Mouse (Mus musculus): ENCODE measurements at regions not wholly inside any gene's neighbourhood (a gene's known extent, or its start where the extent isn't known, plus 50 kb on each side); places are given as distances from the start of the nearest gene placed in this dataset.

DNA sequence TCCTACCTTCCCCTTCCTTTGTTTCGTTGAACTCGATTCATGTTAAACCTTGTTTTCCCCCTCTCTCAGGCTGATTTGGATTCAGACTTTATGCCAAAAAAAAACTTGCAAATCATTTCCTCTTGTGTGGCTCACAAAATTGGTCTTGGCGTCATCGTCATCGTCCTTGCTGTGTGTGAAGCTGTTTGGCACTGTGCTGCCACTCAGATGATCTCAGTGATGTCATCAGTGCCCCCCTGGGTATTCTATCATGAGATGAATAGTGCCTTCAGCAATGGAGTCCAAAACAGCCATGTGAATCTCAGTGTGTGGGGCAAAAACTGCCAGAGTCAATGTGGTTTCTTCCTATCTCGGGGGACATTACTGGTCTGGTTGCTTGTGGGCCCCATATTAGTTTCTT is 254.3 kb upstream of the Gadl1 start:
- H3K27me3 ChIP-seq (replicated peaks; ENCODE audit: control insufficient read depth, insufficient read depth, low read length), result no peaks in the 10 kb centered on the region
- H3K4me1 ChIP-seq (replicated peaks; ENCODE audit: control insufficient read depth, insufficient read depth, low read length), result no peaks in the 10 kb centered on the region; the same call in 1 of the 2 replicates
- no peak overlapping the region for H3K27ac ChIP-seq (ENCODE audit: low read depth)
- no peak for ATAC-seq (replicated peaks; ENCODE audit: low FRiP score, low TSS enrichment, low read depth)
- H3K4me2 ChIP-seq (ENCODE audit: low read length), result no peak overlapping the region
- no peaks in the 10 kb centered on the region for H3K36me3 ChIP-seq (ENCODE audit: control insufficient read depth, insufficient read depth, low read length)
- H3K9ac ChIP-seq (ENCODE audit: low read length), result no peak overlapping the region
- WGBS, result 91% methylated on average over 6 of the region's 6 CpGs
- no peaks in the 10 kb centered on the region for H3K9me3 ChIP-seq (ENCODE audit: control insufficient read depth, low read length)
- no peak overlapping the region for H3K4me3 ChIP-seq (ENCODE audit: low read depth, low read length)
- no peak for DNase-seq (ENCODE audit: low spot score)

DNA sequence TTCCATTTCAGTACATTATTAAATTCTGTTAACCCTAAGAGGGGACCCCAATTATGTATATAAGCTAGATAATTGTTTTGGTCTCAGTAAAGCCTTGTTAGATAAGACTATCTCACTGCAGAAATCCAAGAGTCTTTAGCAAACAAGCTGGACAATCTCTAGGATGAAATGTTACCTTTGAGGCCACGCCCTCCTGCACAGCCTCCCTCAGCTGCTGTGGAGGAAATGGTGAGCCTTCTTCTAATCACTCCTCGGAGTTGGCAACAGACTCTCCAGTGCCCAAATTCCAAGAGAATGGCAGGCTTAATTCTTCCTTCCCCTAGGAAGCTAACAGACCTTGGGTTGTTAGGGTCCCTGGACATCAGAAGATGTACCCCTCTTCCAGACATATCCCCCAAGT is 252.7 kb upstream of the Gadl1 start:
- Histone ChIP-seq H3K4me1 (replicated peaks; ENCODE audit: control insufficient read depth, insufficient read depth, low read length) (no peaks in the 10 kb centered on the region; the same call in none of the 2 replicates), H3K27me3 (replicated peaks; ENCODE audit: control insufficient read depth, insufficient read depth, low read length) (no peaks in the 10 kb centered on the region), H3K27ac (ENCODE audit: low read depth) (no peak overlapping the region), H3K9me3 (ENCODE audit: control insufficient read depth, low read length) (no peaks in the 10 kb centered on the region), H3K9ac (ENCODE audit: low read length) (no peak overlapping the region), H3K4me3 (ENCODE audit: low read depth, low read length) (no peak overlapping the region), H3K4me2 (ENCODE audit: low read length) (no peak overlapping the region), H3K36me3 (ENCODE audit: control insufficient read depth, insufficient read depth, low read length) (no peaks in the 10 kb centered on the region)
- 42% methylated on average over 2 of the region's 2 CpGs for whole genome bisulfite sequencing
- ATAC-seq (replicated peaks; ENCODE audit: low FRiP score, low TSS enrichment, low read depth) (no peak; the same call in 1 of the 2 replicates), DNase-seq (ENCODE audit: low spot score) (no peak)

DNA sequence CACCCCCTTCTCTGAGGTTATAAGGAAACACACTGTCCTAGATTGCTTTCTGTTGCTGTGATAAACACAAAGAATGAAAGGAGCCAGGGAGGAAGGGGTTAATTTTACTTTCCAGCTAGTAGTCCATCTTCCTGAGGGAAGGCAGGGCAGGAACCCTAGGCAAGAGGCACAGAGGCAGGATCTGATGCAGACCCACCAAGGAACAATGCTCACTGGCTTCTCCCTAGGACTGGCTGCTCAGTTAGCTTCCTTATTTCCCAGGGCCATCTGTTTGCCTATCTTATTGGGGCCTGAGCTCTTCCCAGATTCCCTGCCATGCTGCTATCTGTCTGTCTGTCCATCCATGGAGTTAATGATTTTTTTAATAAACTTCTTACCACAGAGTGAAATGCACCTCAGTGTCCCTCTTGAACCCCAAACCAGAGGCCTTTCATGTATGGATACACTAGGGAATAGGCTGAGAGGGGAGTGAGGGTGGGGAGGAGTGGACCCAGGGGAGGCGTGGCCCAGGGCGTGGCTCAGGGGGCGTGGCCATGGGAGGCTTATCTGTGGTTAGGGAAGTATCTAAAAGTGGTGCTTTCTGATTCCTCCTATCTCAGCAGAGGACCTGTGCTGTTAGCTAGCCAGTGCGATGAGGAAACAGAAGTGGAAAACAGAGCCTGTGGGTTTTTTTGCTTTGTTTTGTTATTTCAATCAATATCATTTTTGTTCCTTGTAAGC is 252.1 kb upstream of the Gadl1 start:
- Histone ChIP-seq H3K27ac (ENCODE audit: low read depth) (no peak overlapping the region), H3K36me3 (ENCODE audit: control insufficient read depth, insufficient read depth, low read length) (no peaks in the 10 kb centered on the region), H3K4me3 (ENCODE audit: low read depth, low read length) (no peak overlapping the region), H3K4me1 (replicated peaks; ENCODE audit: control insufficient read depth, insufficient read depth, low read length) (no peaks in the 10 kb centered on the region; the same call in none of the 2 replicates), H3K27me3 (replicated peaks; ENCODE audit: control insufficient read depth, insufficient read depth, low read length) (no peaks in the 10 kb centered on the region), H3K9me3 (ENCODE audit: control insufficient read depth, low read length) (no peaks in the 10 kb centered on the region), H3K9ac (ENCODE audit: low read length) (no peak overlapping the region), H3K4me2 (ENCODE audit: low read length) (no peak overlapping the region)
- ATAC-seq (replicated peaks; ENCODE audit: low FRiP score, low TSS enrichment, low read depth) (no peak; the same call in 1 of the 2 replicates), DNase-seq (ENCODE audit: low spot score) (no peak)
- 49% methylated on average over 4 of the region's 4 CpGs for WGBS

DNA sequence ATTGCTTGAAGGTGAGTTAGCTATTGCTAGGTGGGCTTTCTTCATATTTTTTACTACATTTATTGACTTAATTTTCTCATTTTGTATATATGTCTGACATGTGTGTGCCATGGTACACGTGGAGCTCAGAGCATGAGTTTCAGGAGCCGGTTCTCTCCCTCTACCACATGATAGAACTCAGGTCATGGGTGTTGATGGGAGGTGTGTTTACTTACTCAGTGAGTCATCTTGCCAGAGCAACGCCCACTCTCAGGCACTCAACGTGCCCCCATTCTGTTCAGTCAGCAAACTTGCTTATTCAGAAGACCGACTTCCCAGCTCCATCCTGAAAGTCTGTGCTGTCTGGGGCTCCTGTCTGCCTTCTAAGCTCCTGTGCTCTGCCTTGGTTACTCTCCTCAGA is 250.8 kb upstream of the Gadl1 start:
- H3K4me1 ChIP-seq (replicated peaks; ENCODE audit: control insufficient read depth, insufficient read depth, low read length), result no peaks in the 10 kb centered on the region; the same call in none of the 2 replicates
- no peak overlapping the region for H3K9ac ChIP-seq (ENCODE audit: low read length)
- no peaks in the 10 kb centered on the region for H3K9me3 ChIP-seq (ENCODE audit: control insufficient read depth, low read length)
- ATAC-seq (replicated peaks; ENCODE audit: low FRiP score, low TSS enrichment, low read depth) (no peak), DNase-seq (ENCODE audit: low spot score) (no peak)
- H3K36me3 ChIP-seq (ENCODE audit: control insufficient read depth, insufficient read depth, low read length), result no peaks in the 10 kb centered on the region
- 80% methylated on average over 5 of the region's 5 CpGs for WGBS
- no peak overlapping the region for H3K27ac ChIP-seq (ENCODE audit: low read depth)
- no peak overlapping the region for H3K4me2 ChIP-seq (ENCODE audit: low read length)
- no peaks in the 10 kb centered on the region for H3K27me3 ChIP-seq (replicated peaks; ENCODE audit: control insufficient read depth, insufficient read depth, low read length)
- no peak overlapping the region for H3K4me3 ChIP-seq (ENCODE audit: low read depth, low read length)

DNA sequence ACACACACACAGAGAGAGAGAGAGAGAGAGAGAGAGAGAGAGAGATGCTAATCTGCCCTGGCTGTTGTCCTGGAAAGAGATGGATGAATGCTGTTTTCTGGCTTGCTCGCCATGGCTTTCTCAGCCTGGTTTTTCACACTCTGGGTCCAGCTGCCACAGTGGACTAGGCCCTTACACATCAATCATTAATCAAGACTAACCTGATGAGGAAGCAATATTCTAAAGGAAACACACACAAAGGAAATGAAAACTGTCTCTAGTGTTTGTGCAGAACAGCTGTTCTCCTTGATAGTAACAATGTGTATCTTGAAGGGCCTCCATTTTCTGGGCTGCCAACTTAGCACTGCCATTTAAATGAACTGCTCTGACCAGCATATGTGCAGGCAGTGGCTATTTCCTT is 248.9 kb upstream of the Gadl1 start:
- 37% methylated on average over 1 of the region's 1 CpGs for WGBS
- Histone ChIP-seq H3K4me3 (ENCODE audit: low read depth, low read length) (no peak overlapping the region), H3K27ac (ENCODE audit: low read depth) (peak overlapping the region; percentile 22), H3K9ac (ENCODE audit: low read length) (no peak overlapping the region), H3K9me3 (ENCODE audit: control insufficient read depth, low read length) (no peaks in the 10 kb centered on the region), H3K36me3 (ENCODE audit: control insufficient read depth, insufficient read depth, low read length) (no peaks in the 10 kb centered on the region), H3K4me2 (ENCODE audit: low read length) (no peak overlapping the region), H3K4me1 (replicated peaks; ENCODE audit: control insufficient read depth, insufficient read depth, low read length) (peaks cover 3% of the 10 kb centered on the region), H3K27me3 (replicated peaks; ENCODE audit: control insufficient read depth, insufficient read depth, low read length) (no peaks in the 10 kb centered on the region)
- ATAC-seq (replicated peaks; ENCODE audit: low FRiP score, low TSS enrichment, low read depth) (no peak), DNase-seq (ENCODE audit: low spot score) (no peak)

GRCm38 (mm10) chr9:115661834-115662425 is 247.3 kb upstream of the Gadl1 start:
- 80% methylated on average over 5 of the region's 5 CpGs for WGBS
- Histone ChIP-seq H3K27ac (ENCODE audit: low read depth) (no peak overlapping the region), H3K36me3 (ENCODE audit: control insufficient read depth, insufficient read depth, low read length) (no peaks in the 10 kb centered on the region), H3K9me3 (ENCODE audit: control insufficient read depth, low read length) (no peaks in the 10 kb centered on the region), H3K4me3 (ENCODE audit: low read depth, low read length) (no peak overlapping the region), H3K4me2 (ENCODE audit: low read length) (no peak overlapping the region), H3K27me3 (replicated peaks; ENCODE audit: control insufficient read depth, insufficient read depth, low read length) (no peaks in the 10 kb centered on the region), H3K4me1 (replicated peaks; ENCODE audit: control insufficient read depth, insufficient read depth, low read length) (peaks cover 5% of the 10 kb centered on the region), H3K9ac (ENCODE audit: low read length) (no peak overlapping the region)
- no peak for ATAC-seq (replicated peaks; ENCODE audit: low FRiP score, low TSS enrichment, low read depth)
- DNase-seq (ENCODE audit: low spot score), result no peak

DNA sequence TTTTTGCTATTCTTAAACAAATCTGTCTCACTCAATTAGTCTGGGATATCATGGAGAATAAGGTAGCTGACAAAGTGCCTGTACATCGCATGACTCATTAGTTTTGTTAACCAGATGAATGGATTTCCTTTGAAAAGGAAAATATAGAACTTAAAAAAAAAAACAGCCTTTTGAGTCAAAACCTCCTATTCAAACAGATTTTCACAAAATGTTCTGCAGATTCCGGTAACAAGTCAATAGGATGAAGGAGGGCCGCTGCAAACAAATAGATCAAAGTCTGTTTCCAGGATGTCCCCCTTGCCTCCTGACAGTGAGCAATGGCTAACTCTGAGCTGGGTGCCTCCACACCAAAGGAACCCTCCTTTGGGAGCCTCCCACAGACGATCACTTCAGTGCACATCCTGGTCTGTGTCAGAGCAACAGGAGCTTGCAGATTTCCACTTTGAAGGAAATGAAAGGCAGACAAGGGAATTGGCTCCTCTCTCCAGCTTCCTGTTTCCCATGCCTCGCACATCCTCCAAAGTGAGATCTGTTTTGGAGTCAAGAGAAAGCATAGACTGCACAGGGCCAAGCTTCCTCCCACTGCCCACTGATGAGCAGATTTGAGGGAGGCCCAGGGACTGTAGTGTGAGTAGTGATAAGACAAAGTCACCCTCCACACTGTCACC is 243.8 kb upstream of the Gadl1 start:
- Histone ChIP-seq H3K36me3 (ENCODE audit: control insufficient read depth, insufficient read depth, low read length) (no peaks in the 10 kb centered on the region), H3K27me3 (replicated peaks; ENCODE audit: control insufficient read depth, insufficient read depth, low read length) (no peaks in the 10 kb centered on the region), H3K4me3 (ENCODE audit: low read depth, low read length) (no peak overlapping the region), H3K27ac (ENCODE audit: low read depth) (no peak overlapping the region; the same call in 1 of the 2 replicates), H3K9me3 (ENCODE audit: control insufficient read depth, low read length) (no peaks in the 10 kb centered on the region), H3K9ac (ENCODE audit: low read length) (no peak overlapping the region), H3K4me1 (replicated peaks; ENCODE audit: control insufficient read depth, insufficient read depth, low read length) (peaks cover 5% of the 10 kb centered on the region), H3K4me2 (ENCODE audit: low read length) (no peak overlapping the region)
- 47% methylated on average over 5 of the region's 5 CpGs for WGBS
- DNase-seq (ENCODE audit: low spot score) (no peak), ATAC-seq (replicated peaks; ENCODE audit: low FRiP score, low TSS enrichment, low read depth) (0 out of 2 replicates have a peak, but pooled peaks have one; percentile 55)

- no peak overlapping the region for H3K4me2 ChIP-seq (ENCODE audit: low read length)
- H3K27me3 ChIP-seq (replicated peaks; ENCODE audit: control insufficient read depth, insufficient read depth, low read length), result no peaks in the 10 kb centered on the region
- DNase-seq (ENCODE audit: low spot score) (no peak), ATAC-seq (replicated peaks; ENCODE audit: low FRiP score, low TSS enrichment, low read depth) (no peak)
- H3K4me1 ChIP-seq (replicated peaks; ENCODE audit: control insufficient read depth, insufficient read depth, low read length), result peaks cover 5% of the 10 kb centered on the region; the same call in 1 of the 2 replicates
- H3K4me3 ChIP-seq (ENCODE audit: low read depth, low read length), result no peak overlapping the region
- no peak overlapping the region for H3K27ac ChIP-seq (ENCODE audit: low read depth)
- no peaks in the 10 kb centered on the region for H3K9me3 ChIP-seq (ENCODE audit: control insufficient read depth, low read length)
- WGBS, result 87% methylated on average over 3 of the region's 3 CpGs
- no peaks in the 10 kb centered on the region for H3K36me3 ChIP-seq (ENCODE audit: control insufficient read depth, insufficient read depth, low read length)
- no peak overlapping the region for H3K9ac ChIP-seq (ENCODE audit: low read length)
These were observed 242.7 kb upstream of the Gadl1 start for GRCm38 (mm10) chr9:115666530-115666929.
